Mouse (Mus musculus) CH12F3 (cell line): ENCODE results near the gene Vmn2r42.
"Not testable (repeated sequence)": the region's sequence is repeated elsewhere in the genome, so short reads cannot be mapped to it uniquely, and the experiment has no call there.

Source experiments
- in situ Hi-C: fragments of 300-500 bp; cut with MboI; formaldehyde crosslinking; loops from 2 replicates; pipeline ENCODE4 v1.14.3; 2020; ENCODE audit warnings: low sequenced_read_pairs

Vmn2r42 gene

GRCm38 (mm10) chr7:8200220-8200619 is at the start of gene Vmn2r42:
Vmn2r42 (minus strand) TSS chr7:8200320.
- in situ Hi-C loops = not testable (repeated sequence)

DNA sequence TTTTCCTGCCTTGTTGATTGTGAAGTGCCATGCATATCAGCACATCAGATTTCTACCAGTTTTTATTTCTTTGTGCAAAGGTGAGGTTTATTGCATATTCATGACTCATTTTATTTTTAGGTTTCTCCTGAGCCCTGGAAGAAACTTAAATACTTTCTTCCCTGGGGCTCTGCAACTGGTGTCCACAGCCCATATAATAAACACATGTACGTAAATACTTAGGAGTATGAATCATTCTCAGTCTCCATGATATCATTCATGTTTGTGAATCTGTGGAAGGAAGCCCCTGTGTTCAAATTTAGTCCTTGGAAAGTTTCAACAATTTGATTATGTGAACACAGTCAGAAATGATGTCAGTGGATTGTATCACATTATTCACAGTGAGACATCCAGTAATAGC is 38.6 kb downstream of the Vmn2r42 start, which contains the start of gene Vmn2r41:
Gene Vmn2r41 (minus strand): TSS at position 101 of the 400 bp plus-strand sequence.
- in situ Hi-C loops = not testable (repeated sequence)
